Mouse (Mus musculus): Measurements from ENCODE around the gene Fsd2. TPM values are rescaled to one million over a fixed set of nuclear protein-coding genes. Genes with fewer than 3 reads are reported as not detected.

Fsd2 gene
- polyA plus RNA-seq, 1 experiment from 2014 or later: 0.04 TPM

GRCm38 (mm10) chr7:81548864-81549263 is 17.9 kb downstream of the Fsd2 start:
- Histone ChIP-seq H3K9me3 (ENCODE audit: control insufficient read depth, low read length) (no peaks in the 10 kb centered on the region), H3K27ac (replicated peaks; ENCODE audit: low read depth, low read length) (no peak overlapping the region), H3K36me3 (ENCODE audit: control insufficient read depth, insufficient read depth, low read length) (no peaks in the 10 kb centered on the region), H3K4me1 (ENCODE audit: control insufficient read depth, insufficient read depth, low read length) (no peaks in the 10 kb centered on the region), H3K9ac (ENCODE audit: low read length) (no peak overlapping the region), H3K4me3 (ENCODE audit: low read depth, low read length) (no peak overlapping the region), H3K4me2 (ENCODE audit: low read depth, severe bottlenecking) (no peak overlapping the region), H3K27me3 (ENCODE audit: control insufficient read depth, insufficient read depth, low read length) (no peaks in the 10 kb centered on the region)
- DNase-seq (ENCODE audit: low spot score) (no peak), ATAC-seq (ENCODE audit: insufficient number of reproducible peaks, low FRiP score, low TSS enrichment, low read depth) (no peak)
- WGBS: 77% methylated on average over 11 of the region's 11 CpGs

- no peak for DNase-seq (ENCODE audit: low spot score)
- Histone ChIP-seq H3K9ac (ENCODE audit: low read length) (no peak overlapping the region), H3K36me3 (ENCODE audit: control insufficient read depth, insufficient read depth, low read length) (no peaks in the 10 kb centered on the region), H3K4me2 (ENCODE audit: low read depth, severe bottlenecking) (no peak overlapping the region), H3K9me3 (ENCODE audit: control insufficient read depth, low read length) (no peaks in the 10 kb centered on the region), H3K27ac (replicated peaks; ENCODE audit: low read depth, low read length) (no peak overlapping the region), H3K4me3 (ENCODE audit: low read depth, low read length) (no peak overlapping the region), H3K27me3 (ENCODE audit: control insufficient read depth, insufficient read depth, low read length) (no peaks in the 10 kb centered on the region), H3K4me1 (ENCODE audit: control insufficient read depth, insufficient read depth, low read length) (no peaks in the 10 kb centered on the region)
- ATAC-seq (ENCODE audit: insufficient number of reproducible peaks, low FRiP score, low TSS enrichment, low read depth): no peak
- 85% methylated on average over 8 of the region's 8 CpGs for WGBS
Observed at GRCm38 (mm10) chr7:81542934-81543333, 23.8 kb downstream of the Fsd2 start.

GRCm38 (mm10) chr7:81541924-81542524 is 24.7 kb downstream of the Fsd2 start:
- Histone ChIP-seq H3K9ac (ENCODE audit: low read length) (no peak overlapping the region), H3K36me3 (ENCODE audit: control insufficient read depth, insufficient read depth, low read length) (no peaks in the 10 kb centered on the region), H3K4me3 (ENCODE audit: low read depth, low read length) (no peak overlapping the region), H3K4me2 (ENCODE audit: low read depth, severe bottlenecking) (no peak overlapping the region), H3K27me3 (ENCODE audit: control insufficient read depth, insufficient read depth, low read length) (no peaks in the 10 kb centered on the region), H3K9me3 (ENCODE audit: control insufficient read depth, low read length) (no peaks in the 10 kb centered on the region), H3K27ac (replicated peaks; ENCODE audit: low read depth, low read length) (no peak overlapping the region), H3K4me1 (ENCODE audit: control insufficient read depth, insufficient read depth, low read length) (no peaks in the 10 kb centered on the region)
- DNase-seq (ENCODE audit: low spot score) (no peak), ATAC-seq (ENCODE audit: insufficient number of reproducible peaks, low FRiP score, low TSS enrichment, low read depth) (no peak)
- 87% methylated on average over 7 of the region's 7 CpGs for WGBS

- no peaks in the 10 kb centered on the region for H3K27me3 ChIP-seq (ENCODE audit: control insufficient read depth, insufficient read depth, low read length)
- H3K9ac ChIP-seq (ENCODE audit: low read length): no peak overlapping the region
- WGBS: 59% methylated on average over 1 of the region's 1 CpGs
- no peak overlapping the region for H3K27ac ChIP-seq (replicated peaks; ENCODE audit: low read depth, low read length)
- ATAC-seq (ENCODE audit: insufficient number of reproducible peaks, low FRiP score, low TSS enrichment, low read depth): no peak
- H3K9me3 ChIP-seq (ENCODE audit: control insufficient read depth, low read length): no peaks in the 10 kb centered on the region
- no peak overlapping the region for H3K4me3 ChIP-seq (ENCODE audit: low read depth, low read length)
- H3K4me1 ChIP-seq (ENCODE audit: control insufficient read depth, insufficient read depth, low read length): no peaks in the 10 kb centered on the region
- DNase-seq (ENCODE audit: low spot score): no peak
- no peak overlapping the region for H3K4me2 ChIP-seq (ENCODE audit: low read depth, severe bottlenecking)
- H3K36me3 ChIP-seq (ENCODE audit: control insufficient read depth, insufficient read depth, low read length): no peaks in the 10 kb centered on the region
Observed at GRCm38 (mm10) chr7:81540999-81541398, 25.7 kb downstream of the Fsd2 start.

GRCm38 (mm10) chr7:81539565-81539964 is 27.2 kb downstream of the Fsd2 start:
- no peak for DNase-seq (ENCODE audit: low spot score)
- no peak overlapping the region for H3K4me3 ChIP-seq (ENCODE audit: low read depth, low read length)
- no peak overlapping the region for H3K27ac ChIP-seq (replicated peaks; ENCODE audit: low read depth, low read length)
- H3K4me1 ChIP-seq (ENCODE audit: control insufficient read depth, insufficient read depth, low read length): no peaks in the 10 kb centered on the region
- WGBS: 28% methylated on average over 2 of the region's 2 CpGs
- H3K9ac ChIP-seq (ENCODE audit: low read length): no peak overlapping the region
- no peaks in the 10 kb centered on the region for H3K36me3 ChIP-seq (ENCODE audit: control insufficient read depth, insufficient read depth, low read length)
- no peak for ATAC-seq (ENCODE audit: insufficient number of reproducible peaks, low FRiP score, low TSS enrichment, low read depth)
- no peaks in the 10 kb centered on the region for H3K9me3 ChIP-seq (ENCODE audit: control insufficient read depth, low read length)
- H3K4me2 ChIP-seq (ENCODE audit: low read depth, severe bottlenecking): no peak overlapping the region
- H3K27me3 ChIP-seq (ENCODE audit: control insufficient read depth, insufficient read depth, low read length): no peaks in the 10 kb centered on the region

GRCm38 (mm10) chr7:81538070-81538675 is 28.6 kb downstream of the Fsd2 start:
- DNase-seq (ENCODE audit: low spot score) (no peak), ATAC-seq (ENCODE audit: insufficient number of reproducible peaks, low FRiP score, low TSS enrichment, low read depth) (no peak)

GRCm38 (mm10) chr7:81536478-81536877 is 30.3 kb downstream of the Fsd2 start:
- no peaks in the 10 kb centered on the region for H3K27me3 ChIP-seq (ENCODE audit: control insufficient read depth, insufficient read depth, low read length)
- no peak overlapping the region for H3K9ac ChIP-seq (ENCODE audit: low read length)
- DNase-seq (ENCODE audit: low spot score): no peak
- no peak overlapping the region for H3K27ac ChIP-seq (replicated peaks; ENCODE audit: low read depth, low read length)
- H3K4me3 ChIP-seq (ENCODE audit: low read depth, low read length): no peak overlapping the region
- no peak overlapping the region for H3K4me2 ChIP-seq (ENCODE audit: low read depth, severe bottlenecking)
- WGBS: 91% methylated on average over 4 of the region's 4 CpGs
- no peaks in the 10 kb centered on the region for H3K9me3 ChIP-seq (ENCODE audit: control insufficient read depth, low read length)
- H3K36me3 ChIP-seq (ENCODE audit: control insufficient read depth, insufficient read depth, low read length): peaks cover 24% of the 10 kb centered on the region
- no peak for ATAC-seq (ENCODE audit: insufficient number of reproducible peaks, low FRiP score, low TSS enrichment, low read depth)
- no peaks in the 10 kb centered on the region for H3K4me1 ChIP-seq (ENCODE audit: control insufficient read depth, insufficient read depth, low read length)

More at GRCm38 (mm10) chr7:81538070-81538675, 28.6 kb downstream of the Fsd2 start:
- H3K4me2 ChIP-seq (ENCODE audit: low read depth, severe bottlenecking): no peak overlapping the region
- peaks cover 9% of the 10 kb centered on the region; the same call in 1 of the 2 replicates for H3K36me3 ChIP-seq (ENCODE audit: control insufficient read depth, insufficient read depth, low read length)
- H3K4me3 ChIP-seq (ENCODE audit: low read depth, low read length): no peak overlapping the region
- no peaks in the 10 kb centered on the region for H3K9me3 ChIP-seq (ENCODE audit: control insufficient read depth, low read length)
- no peak overlapping the region for H3K9ac ChIP-seq (ENCODE audit: low read length)
- no peak overlapping the region for H3K27ac ChIP-seq (replicated peaks; ENCODE audit: low read depth, low read length)
- WGBS: 83% methylated on average over 2 of the region's 2 CpGs
- H3K4me1 ChIP-seq (ENCODE audit: control insufficient read depth, insufficient read depth, low read length): no peaks in the 10 kb centered on the region
- no peaks in the 10 kb centered on the region for H3K27me3 ChIP-seq (ENCODE audit: control insufficient read depth, insufficient read depth, low read length)

GRCm38 (mm10) chr7:81531462-81531861 is 35.3 kb downstream of the Fsd2 start:
- H3K9me3 ChIP-seq (ENCODE audit: control insufficient read depth, low read length): no peaks in the 10 kb centered on the region
- H3K9ac ChIP-seq (ENCODE audit: low read length): no peak overlapping the region
- H3K4me2 ChIP-seq (ENCODE audit: low read depth, severe bottlenecking): no peak overlapping the region
- no peak for ATAC-seq (ENCODE audit: insufficient number of reproducible peaks, low FRiP score, low TSS enrichment, low read depth)
- H3K4me1 ChIP-seq (ENCODE audit: control insufficient read depth, insufficient read depth, low read length): no peaks in the 10 kb centered on the region
- no peak overlapping the region for H3K27ac ChIP-seq (replicated peaks; ENCODE audit: low read depth, low read length)
- DNase-seq (ENCODE audit: low spot score): no peak
- H3K27me3 ChIP-seq (ENCODE audit: control insufficient read depth, insufficient read depth, low read length): no peaks in the 10 kb centered on the region
- WGBS: 86% methylated on average over 1 of the region's 1 CpGs
- H3K36me3 ChIP-seq (ENCODE audit: control insufficient read depth, insufficient read depth, low read length): peaks cover 32% of the 10 kb centered on the region
- H3K4me3 ChIP-seq (ENCODE audit: low read depth, low read length): no peak overlapping the region

- Histone ChIP-seq H3K4me1 (ENCODE audit: control insufficient read depth, insufficient read depth, low read length) (peaks cover 5% of the 10 kb centered on the region; the same call in 1 of the 2 replicates), H3K9me3 (ENCODE audit: control insufficient read depth, low read length) (no peaks in the 10 kb centered on the region), H3K4me3 (ENCODE audit: low read depth, low read length) (no peak overlapping the region), H3K4me2 (ENCODE audit: low read depth, severe bottlenecking) (no peak overlapping the region), H3K27ac (replicated peaks; ENCODE audit: low read depth, low read length) (no peak overlapping the region), H3K9ac (ENCODE audit: low read length) (no peak overlapping the region), H3K36me3 (ENCODE audit: control insufficient read depth, insufficient read depth, low read length) (peaks cover 32% of the 10 kb centered on the region), H3K27me3 (ENCODE audit: control insufficient read depth, insufficient read depth, low read length) (no peaks in the 10 kb centered on the region)
- 91% methylated on average over 8 of the region's 8 CpGs for WGBS
- ATAC-seq (ENCODE audit: insufficient number of reproducible peaks, low FRiP score, low TSS enrichment, low read depth) (no peak), DNase-seq (ENCODE audit: low spot score) (no peak)
Observed at GRCm38 (mm10) chr7:81528918-81529317, 37.8 kb downstream of the Fsd2 start.
